Mouse (Mus musculus) stomach, postnatal 0 days (tissue): Measurements from ENCODE around the gene Coa3.

ENCODE experiments used
- CTCF ChIP-seq: IDR thresholded peaks from 2 replicates; pipeline ENCODE4 v1.5.1; 2016; ENCODE audit warnings: antibody characterized with exemption, low read depth, mild to moderate bottlenecking, moderate library complexity
- EP300 ChIP-seq: optimal IDR thresholded peaks from 2 replicates; pipeline ENCODE3; 2016; ENCODE audit warnings: antibody characterized with exemption

GRCm38 (mm10) chr11:101263138-101263988 lies 15.6 kb downstream of the Coa3 start:
- TF ChIP-seq CTCF = no peak
- TF ChIP-seq EP300 = no peak
